Mouse (Mus musculus): Measurements from ENCODE around the gene Ttc7b.

Gene Ttc7b

GRCm38 (mm10) chr12:100491967-100492611 lies 28.5 kb downstream of the Ttc7b start:
- no peak for DNase-seq (ENCODE audit: low read depth in 1 of 2, low spot score in 2 of 2)

- no peak for DNase-seq (ENCODE audit: low read depth in 1 of 2, low spot score in 2 of 2)
Measured at GRCm38 (mm10) chr12:100489799-100490198, 30.8 kb downstream of the Ttc7b start.

- no peak for DNase-seq (ENCODE audit: low read depth in 1 of 2, low spot score in 2 of 2)
Measured at GRCm38 (mm10) chr12:100488368-100488767, 32.3 kb downstream of the Ttc7b start.

GRCm38 (mm10) chr12:100486232-100486631 lies 34.4 kb downstream of the Ttc7b start:
- no peak for DNase-seq (ENCODE audit: low read depth in 1 of 2, low spot score in 2 of 2)

- no peak for DNase-seq (ENCODE audit: low read depth in 1 of 2, low spot score in 2 of 2)
Measured at GRCm38 (mm10) chr12:100483054-100483453, 37.6 kb downstream of the Ttc7b start.

GRCm38 (mm10) chr12:100482255-100482654 lies 38.4 kb downstream of the Ttc7b start:
- no peak for DNase-seq (ENCODE audit: low read depth in 1 of 2, low spot score in 2 of 2)

- no peak for DNase-seq (ENCODE audit: low read depth in 1 of 2, low spot score in 2 of 2)
Measured at GRCm38 (mm10) chr12:100481443-100482026, 39.1 kb downstream of the Ttc7b start.

GRCm38 (mm10) chr12:100480642-100481442 lies 39.8 kb downstream of the Ttc7b start:
- no peak for DNase-seq (ENCODE audit: low read depth in 1 of 2, low spot score in 2 of 2)

GRCm38 (mm10) chr12:100479892-100480621 lies 40.6 kb downstream of the Ttc7b start:
- DNase-seq (ENCODE audit: low read depth in 1 of 2, low spot score in 2 of 2), result no peak

GRCm38 (mm10) chr12:100479270-100479869 lies 41.3 kb downstream of the Ttc7b start:
- no peak for DNase-seq (ENCODE audit: low read depth in 1 of 2, low spot score in 2 of 2)

- no peak for DNase-seq (ENCODE audit: low read depth in 1 of 2, low spot score in 2 of 2)
Measured at GRCm38 (mm10) chr12:100478615-100479014, 42.0 kb downstream of the Ttc7b start.

GRCm38 (mm10) chr12:100478151-100478550 lies 42.5 kb downstream of the Ttc7b start:
- DNase-seq (ENCODE audit: low read depth in 1 of 2, low spot score in 2 of 2), result no peak

- DNase-seq (ENCODE audit: low read depth in 1 of 2, low spot score in 2 of 2), result no peak
Measured at GRCm38 (mm10) chr12:100477474-100477873, 43.2 kb downstream of the Ttc7b start.

- DNase-seq (ENCODE audit: low read depth in 1 of 2, low spot score in 2 of 2), result no peak
Measured at GRCm38 (mm10) chr12:100476351-100476750, 44.3 kb downstream of the Ttc7b start.

GRCm38 (mm10) chr12:100475489-100475888 lies 45.1 kb downstream of the Ttc7b start:
- DNase-seq (ENCODE audit: low read depth in 1 of 2, low spot score in 2 of 2), result no peak

- no peak for DNase-seq (ENCODE audit: low read depth in 1 of 2, low spot score in 2 of 2)
Measured at GRCm38 (mm10) chr12:100474661-100475321, 45.8 kb downstream of the Ttc7b start.

- DNase-seq (ENCODE audit: low read depth in 1 of 2, low spot score in 2 of 2), result no peak
Measured at GRCm38 (mm10) chr12:100470295-100470694, 50.3 kb downstream of the Ttc7b start.

- DNase-seq (ENCODE audit: low read depth in 1 of 2, low spot score in 2 of 2), result no peak
Measured at GRCm38 (mm10) chr12:100469503-100470293, 50.9 kb downstream of the Ttc7b start.

GRCm38 (mm10) chr12:100465101-100465715 lies 55.4 kb downstream of the Ttc7b start:
- DNase-seq (ENCODE audit: low read depth in 1 of 2, low spot score in 2 of 2), result no peak

All from monocyte, adult 2 months (primary cell).